Comparison of ENCODE assay signal across 9 mouse cellular contexts in genomic region chr17:53387581-53388473, GRCm38 (mm10).
DNase-seq lines count a peak whose midpoint lies in the region; ATAC-seq lines count a peak whose summit lies in the region.
"Had no signal": no experiment of that assay in that cellular context is flagged by ENCODE, and none has a peak within 500 bp of the region (broad histone marks: within the 10 kb centered on the region; RNA-seq: fewer than 3 reads in every experiment).

No protein-coding gene starts in this region.

- DNase-seq in hindbrain, embryonic 11.5 days (ENCODE audit: low spot score): peak; percentile 37
- DNase-seq in hindbrain, embryonic 10.5 days (ENCODE audit: low spot score): no peak
- DNase-seq in 416B (ENCODE audit: low read depth) (peak; percentile 38), ZHBTc4 (ENCODE audit: low read depth, low spot score) (peak; percentile 22)
- no peak for DNase-seq in ovary, postnatal 14 days (ENCODE audit: low spot score)
- DNase-seq in adrenal gland, adult 2 months: no peak
- DNase-seq: gastrocnemius, postnatal 36 days had no signal

- H3K4me1 ChIP-seq in hindbrain, embryonic 11.5 days (replicated peaks; ENCODE audit: control insufficient read depth, insufficient read depth, low read length): no peaks in the 10 kb centered on the region
- no peaks in the 10 kb centered on the region for H3K4me1 ChIP-seq in hindbrain, embryonic 10.5 days (replicated peaks)
- no peaks in the 10 kb centered on the region for H3K4me1 ChIP-seq in hindbrain, embryonic 16.5 days (ENCODE audit: control insufficient read depth, insufficient read depth, low read depth, low read length)

- no peak overlapping the region for H3K27ac ChIP-seq in hindbrain, embryonic 11.5 days (ENCODE audit: low read depth, low read length)
- no peak overlapping the region for H3K27ac ChIP-seq in hindbrain, embryonic 10.5 days
- no peak overlapping the region for H3K27ac ChIP-seq in hindbrain, embryonic 16.5 days (ENCODE audit: low read depth, low read length)

- H3K4me2 ChIP-seq in hindbrain, embryonic 11.5 days (replicated peaks; ENCODE audit: low read depth, low read length): no peak overlapping the region
- H3K4me2 ChIP-seq in hindbrain, embryonic 16.5 days (ENCODE audit: low read length): no peak overlapping the region

- H3K4me3 ChIP-seq in hindbrain, embryonic 11.5 days (ENCODE audit: low read depth, low read length): no peak overlapping the region
- no peak overlapping the region for H3K4me3 ChIP-seq in hindbrain, embryonic 10.5 days
- no peak overlapping the region for H3K4me3 ChIP-seq in hindbrain, embryonic 16.5 days (ENCODE audit: low read length)

- no peaks in the 10 kb centered on the region for H3K36me3 ChIP-seq in hindbrain, embryonic 11.5 days (ENCODE audit: control insufficient read depth, insufficient read depth, low read length)
- H3K36me3 ChIP-seq in hindbrain, embryonic 10.5 days: no peaks in the 10 kb centered on the region
- H3K36me3 ChIP-seq in hindbrain, embryonic 16.5 days (ENCODE audit: control insufficient read depth, insufficient read depth, low read length): no peaks in the 10 kb centered on the region

- WGBS in hindbrain, embryonic 11.5 days: 58% methylated on average over 6 of the region's 6 CpGs
- 57% methylated on average over 6 of the region's 6 CpGs for WGBS in hindbrain, embryonic 10.5 days
- 41% methylated on average over 6 of the region's 6 CpGs for WGBS in hindbrain, embryonic 16.5 days

- H3K27me3 ChIP-seq in hindbrain, embryonic 11.5 days (ENCODE audit: control insufficient read depth, insufficient read depth, low read length): no peaks in the 10 kb centered on the region
- no peaks in the 10 kb centered on the region for H3K27me3 ChIP-seq in hindbrain, embryonic 10.5 days (ENCODE audit: insufficient read depth, poor library complexity, severe bottlenecking)
- no peaks in the 10 kb centered on the region for H3K27me3 ChIP-seq in hindbrain, embryonic 16.5 days (replicated peaks; ENCODE audit: control insufficient read depth, insufficient read depth, low read length)

- peak; percentile 75 for ATAC-seq in hindbrain, embryonic 11.5 days (ENCODE audit: low FRiP score)
- peak; percentile 83 for ATAC-seq in hindbrain, embryonic 16.5 days
- ATAC-seq in megakaryocyte, adult 5-6 weeks (ENCODE audit: poor library complexity, severe bottlenecking): no peak

- no peak overlapping the region for H3K9ac ChIP-seq in hindbrain, embryonic 11.5 days (ENCODE audit: low read depth, low read length)
- H3K9ac ChIP-seq in hindbrain, embryonic 16.5 days (ENCODE audit: low read depth, low read length): no peak overlapping the region

- H3K9me3 ChIP-seq in hindbrain, embryonic 11.5 days (ENCODE audit: control insufficient read depth, low read length): no peaks in the 10 kb centered on the region
- no peaks in the 10 kb centered on the region for H3K9me3 ChIP-seq in hindbrain, embryonic 10.5 days
- H3K9me3 ChIP-seq in hindbrain, embryonic 16.5 days (ENCODE audit: control insufficient read depth, low read length): no peaks in the 10 kb centered on the region

Comparison
In these comparisons a context has a peak if more than half of its experiments do, and no peak if none do; other contexts are left out.
1. DNase-seq: peak in hindbrain, embryonic 11.5 days (single experiment), 416B (single experiment) and ZHBTc4 (single experiment); none in hindbrain, embryonic 10.5 days (single experiment), ovary, postnatal 14 days (single experiment) and adrenal gland, adult 2 months (single experiment).